Mouse (Mus musculus): ENCODE results near the gene Galr3. TPM values are rescaled to one million over a fixed set of nuclear protein-coding genes. Genes with fewer than 3 reads are reported as not detected.

Galr3 gene
- polyA plus RNA-seq, 1 experiment from 2014 or later = not detected

GRCm38 (mm10) chr15:79057850-79058249 is 16.2 kb downstream of the Galr3 start:
- H3K4me2 ChIP-seq = no peak overlapping the region
- H3K4me1 ChIP-seq (replicated peaks) = peaks cover 13% of the 10 kb centered on the region
- H3K9me3 ChIP-seq (replicated peaks) = no peaks in the 10 kb centered on the region
- H3K27me3 ChIP-seq = no peaks in the 10 kb centered on the region
- 70% methylated on average over 6 of the region's 6 CpGs for WGBS
- H3K36me3 ChIP-seq = peaks cover 77% of the 10 kb centered on the region
- H3K4me3 ChIP-seq = no peak overlapping the region
- ATAC-seq (replicated peaks; ENCODE audit: insufficient number of reproducible peaks, insufficient read depth, low FRiP score, low read depth) = no peak
- H3K9ac ChIP-seq = no peak overlapping the region
- H3K27ac ChIP-seq = no peak overlapping the region

GRCm38 (mm10) chr15:79060887-79061565 is 19.3 kb downstream of the Galr3 start:
- Histone ChIP-seq H3K4me3 (no peak overlapping the region), H3K27ac (no peak overlapping the region), H3K4me1 (replicated peaks) (peaks cover 17% of the 10 kb centered on the region), H3K9me3 (replicated peaks) (no peaks in the 10 kb centered on the region), H3K4me2 (no peak overlapping the region; the same call in 1 of the 2 replicates), H3K9ac (no peak overlapping the region), H3K27me3 (no peaks in the 10 kb centered on the region), H3K36me3 (peaks cover 46% of the 10 kb centered on the region)
- no peak for ATAC-seq (replicated peaks; ENCODE audit: insufficient number of reproducible peaks, insufficient read depth, low FRiP score, low read depth)
- WGBS = 73% methylated on average over 14 of the region's 14 CpGs

GRCm38 (mm10) chr15:79062376-79063159 is 20.9 kb downstream of the Galr3 start, which contains the start of gene Ankrd54:
Ankrd54 (minus strand) TSS chr15:79062893.
- Histone ChIP-seq H3K4me3 (peak within 1 kb of the TSS; percentile 80), H3K27ac (peak within 1 kb of the TSS; percentile 69), H3K27me3 (no peaks in the 10 kb centered on the region), H3K9me3 (replicated peaks) (no peaks in the 10 kb centered on the region), H3K9ac (peak within 1 kb of the TSS; percentile 76), H3K36me3 (peaks cover 31% of the 10 kb centered on the region), H3K4me2 (peak within 1 kb of the TSS; percentile 87), H3K4me1 (replicated peaks) (peaks cover 17% of the 10 kb centered on the region)
- peak; percentile 99 for ATAC-seq (replicated peaks; ENCODE audit: insufficient number of reproducible peaks, insufficient read depth, low FRiP score, low read depth)
- WGBS = under 1% methylated on average over 78 of the region's 80 CpGs

- H3K27ac ChIP-seq = peak overlapping the region; percentile 46
- no peaks in the 10 kb centered on the region for H3K27me3 ChIP-seq
- H3K4me1 ChIP-seq (replicated peaks) = peaks cover 17% of the 10 kb centered on the region
- no peaks in the 10 kb centered on the region for H3K9me3 ChIP-seq (replicated peaks)
- peaks cover 24% of the 10 kb centered on the region for H3K36me3 ChIP-seq
- H3K4me3 ChIP-seq = peak overlapping the region; percentile 80
- H3K4me2 ChIP-seq = peak overlapping the region; percentile 68
- no peak for ATAC-seq (replicated peaks; ENCODE audit: insufficient number of reproducible peaks, insufficient read depth, low FRiP score, low read depth)
- 9% methylated on average over 14 of the region's 14 CpGs for WGBS
- H3K9ac ChIP-seq = peak overlapping the region; percentile 55
These were observed 21.6 kb downstream of the Galr3 start for GRCm38 (mm10) chr15:79063160-79063740.

GRCm38 (mm10) chr15:79065086-79065770 is 23.5 kb downstream of the Galr3 start:
- Histone ChIP-seq H3K9ac (no peak overlapping the region), H3K9me3 (replicated peaks) (no peaks in the 10 kb centered on the region), H3K4me1 (replicated peaks) (peaks cover 19% of the 10 kb centered on the region), H3K36me3 (0 out of 2 replicates have a peak, but pooled peaks cover 7% of the 10 kb centered on the region), H3K4me2 (no peak overlapping the region), H3K4me3 (no peak overlapping the region), H3K27ac (no peak overlapping the region), H3K27me3 (no peaks in the 10 kb centered on the region)
- 48% methylated on average over 8 of the region's 8 CpGs for WGBS
- ATAC-seq (replicated peaks; ENCODE audit: insufficient number of reproducible peaks, insufficient read depth, low FRiP score, low read depth) = no peak

- Histone ChIP-seq H3K27ac (no peak overlapping the region), H3K4me2 (no peak overlapping the region), H3K4me3 (no peak overlapping the region), H3K9ac (no peak overlapping the region), H3K27me3 (no peaks in the 10 kb centered on the region), H3K9me3 (replicated peaks) (no peaks in the 10 kb centered on the region), H3K36me3 (no peaks in the 10 kb centered on the region), H3K4me1 (replicated peaks) (peaks cover 15% of the 10 kb centered on the region)
- ATAC-seq (replicated peaks; ENCODE audit: insufficient number of reproducible peaks, insufficient read depth, low FRiP score, low read depth) = no peak
- 58% methylated on average over 2 of the region's 2 CpGs for whole genome bisulfite sequencing
These were observed 24.6 kb downstream of the Galr3 start for GRCm38 (mm10) chr15:79066276-79066675.

GRCm38 (mm10) chr15:79067631-79068030 is 25.9 kb downstream of the Galr3 start:
- no peaks in the 10 kb centered on the region for H3K9me3 ChIP-seq (replicated peaks)
- H3K27ac ChIP-seq = no peak overlapping the region
- no peak overlapping the region for H3K4me2 ChIP-seq
- no peaks in the 10 kb centered on the region for H3K36me3 ChIP-seq
- 37% methylated on average over 3 of the region's 3 CpGs for whole genome bisulfite sequencing
- H3K27me3 ChIP-seq = no peaks in the 10 kb centered on the region
- no peak overlapping the region for H3K4me3 ChIP-seq
- no peak overlapping the region for H3K9ac ChIP-seq
- ATAC-seq (replicated peaks; ENCODE audit: insufficient number of reproducible peaks, insufficient read depth, low FRiP score, low read depth) = no peak
- peaks cover 6% of the 10 kb centered on the region for H3K4me1 ChIP-seq (replicated peaks)

GRCm38 (mm10) chr15:79068416-79068815 is 26.7 kb downstream of the Galr3 start:
- H3K9me3 ChIP-seq (replicated peaks) = no peaks in the 10 kb centered on the region
- H3K9ac ChIP-seq = no peak overlapping the region
- H3K4me3 ChIP-seq = no peak overlapping the region
- 61% methylated on average over 3 of the region's 3 CpGs for WGBS
- H3K36me3 ChIP-seq = no peaks in the 10 kb centered on the region
- ATAC-seq (replicated peaks; ENCODE audit: insufficient number of reproducible peaks, insufficient read depth, low FRiP score, low read depth) = no peak
- no peak overlapping the region for H3K4me2 ChIP-seq
- H3K4me1 ChIP-seq (replicated peaks) = peaks cover 4% of the 10 kb centered on the region
- H3K27me3 ChIP-seq = no peaks in the 10 kb centered on the region
- H3K27ac ChIP-seq = no peak overlapping the region

- no peak overlapping the region for H3K27ac ChIP-seq
- no peak overlapping the region for H3K9ac ChIP-seq
- H3K36me3 ChIP-seq = no peaks in the 10 kb centered on the region
- no peak for ATAC-seq (replicated peaks; ENCODE audit: insufficient number of reproducible peaks, insufficient read depth, low FRiP score, low read depth)
- no peak overlapping the region for H3K4me3 ChIP-seq
- H3K9me3 ChIP-seq (replicated peaks) = no peaks in the 10 kb centered on the region
- H3K4me2 ChIP-seq = no peak overlapping the region
- H3K27me3 ChIP-seq = no peaks in the 10 kb centered on the region
- H3K4me1 ChIP-seq (replicated peaks) = peaks cover 15% of the 10 kb centered on the region
- 64% methylated on average over 5 of the region's 5 CpGs for WGBS
These were observed 29.7 kb downstream of the Galr3 start for GRCm38 (mm10) chr15:79071117-79072039.

GRCm38 (mm10) chr15:79073752-79074151 is 32.1 kb downstream of the Galr3 start:
- Histone ChIP-seq H3K4me3 (no peak overlapping the region), H3K27ac (no peak overlapping the region), H3K4me1 (replicated peaks) (peaks cover 15% of the 10 kb centered on the region), H3K36me3 (peaks cover 21% of the 10 kb centered on the region), H3K9me3 (replicated peaks) (no peaks in the 10 kb centered on the region), H3K4me2 (no peak overlapping the region), H3K9ac (no peak overlapping the region), H3K27me3 (no peaks in the 10 kb centered on the region)
- ATAC-seq (replicated peaks; ENCODE audit: insufficient number of reproducible peaks, insufficient read depth, low FRiP score, low read depth) = no peak

Data from heart, embryonic 15.5 days (tissue).